Mouse (Mus musculus) stomach, postnatal 0 days (tissue): ENCODE results near the gene Luzp2.

Source experiments
- CTCF ChIP-seq: IDR thresholded peaks from 2 replicates; pipeline ENCODE4 v1.5.1; 2016; ENCODE audit warnings: antibody characterized with exemption, low read depth, mild to moderate bottlenecking, moderate library complexity
- EP300 ChIP-seq: optimal IDR thresholded peaks from 2 replicates; pipeline ENCODE3; 2016; ENCODE audit warnings: antibody characterized with exemption

GRCm38 (mm10) chr7:55000397-55000796 lies 165.1 kb downstream of the Luzp2 start:
- TF ChIP-seq CTCF (no peak), EP300 (no peak)
